Mouse (Mus musculus) olfactory bulb, adult 2 months (tissue): ENCODE data around the gene 2210016F16Rik.

ENCODE experiments used
- CTCF ChIP-seq: fragments of 200-500 bp; IDR thresholded peaks from 2 replicates; pipeline ENCODE4 v1.5.1; 2012; ENCODE audit warnings: low read depth, mild to moderate bottlenecking, low read length, moderate library complexity; ENCODE audit not compliant: insufficient read depth
- POLR2A ChIP-seq: fragments of 200-500 bp; IDR thresholded peaks from 2 replicates; pipeline ENCODE4 v1.6.1; 2012; ENCODE audit warnings: mild to moderate bottlenecking, low read depth, low read length, moderate library complexity; ENCODE audit not compliant: insufficient read depth

- TF ChIP-seq CTCF = no peak
- no peak for TF ChIP-seq POLR2A
These were observed 30.8 kb upstream of the 2210016F16Rik start for GRCm38 (mm10) chr13:58415838-58416237.
